Mouse (Mus musculus) urinary bladder, postnatal 14 days (tissue): ENCODE measurements around the gene Chn2.
A peak's percentile ranks its signal among the peaks of the same experiment; 100 is the strongest.

Source experiments
- DNase-seq: peaks from one replicate; pipeline ENCODE4 v3.0.0; 2021; ENCODE audit warnings: low spot score

Chn2 gene

DNA sequence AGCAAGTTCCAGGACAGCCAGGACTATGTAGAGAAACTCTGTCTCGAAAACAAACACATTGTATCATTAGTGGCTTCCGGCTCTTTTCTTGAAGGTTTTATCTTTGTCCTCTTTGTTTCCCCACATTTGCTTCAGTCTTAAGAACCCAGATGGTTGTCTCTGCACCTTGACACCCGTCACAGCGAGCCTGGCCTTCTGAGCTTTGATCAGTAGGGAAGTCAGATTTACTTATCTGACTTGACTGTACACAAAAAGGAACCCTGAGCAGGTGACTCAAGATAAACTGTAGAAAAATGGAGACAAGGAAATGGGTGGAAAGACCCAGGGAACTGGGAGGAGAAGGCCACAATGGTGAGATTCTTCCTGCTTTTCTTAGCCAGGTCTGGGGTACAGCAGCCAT lies 79.5 kb downstream of the Chn2 start:
- no peak for DNase-seq

DNA sequence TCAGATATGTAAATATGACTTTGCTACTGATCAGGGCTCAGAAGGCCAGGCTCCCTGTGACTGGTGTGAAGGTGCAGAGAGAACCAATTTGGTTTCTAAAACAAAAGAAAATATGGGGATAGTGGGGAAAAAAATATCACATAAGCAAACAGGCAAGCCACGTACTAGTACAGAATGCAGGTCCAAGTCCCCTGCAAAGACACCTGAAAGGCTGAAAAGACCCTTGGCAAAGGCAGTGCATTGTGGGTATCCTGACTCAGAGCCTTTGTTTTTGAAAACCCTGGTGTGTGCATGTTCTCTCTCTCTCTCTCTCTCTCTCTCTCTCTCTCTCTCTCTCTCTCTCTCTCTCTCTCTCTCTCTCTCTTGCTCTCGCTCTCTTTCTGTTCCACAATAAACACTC lies 80.1 kb downstream of the Chn2 start:
- no peak for DNase-seq

DNA sequence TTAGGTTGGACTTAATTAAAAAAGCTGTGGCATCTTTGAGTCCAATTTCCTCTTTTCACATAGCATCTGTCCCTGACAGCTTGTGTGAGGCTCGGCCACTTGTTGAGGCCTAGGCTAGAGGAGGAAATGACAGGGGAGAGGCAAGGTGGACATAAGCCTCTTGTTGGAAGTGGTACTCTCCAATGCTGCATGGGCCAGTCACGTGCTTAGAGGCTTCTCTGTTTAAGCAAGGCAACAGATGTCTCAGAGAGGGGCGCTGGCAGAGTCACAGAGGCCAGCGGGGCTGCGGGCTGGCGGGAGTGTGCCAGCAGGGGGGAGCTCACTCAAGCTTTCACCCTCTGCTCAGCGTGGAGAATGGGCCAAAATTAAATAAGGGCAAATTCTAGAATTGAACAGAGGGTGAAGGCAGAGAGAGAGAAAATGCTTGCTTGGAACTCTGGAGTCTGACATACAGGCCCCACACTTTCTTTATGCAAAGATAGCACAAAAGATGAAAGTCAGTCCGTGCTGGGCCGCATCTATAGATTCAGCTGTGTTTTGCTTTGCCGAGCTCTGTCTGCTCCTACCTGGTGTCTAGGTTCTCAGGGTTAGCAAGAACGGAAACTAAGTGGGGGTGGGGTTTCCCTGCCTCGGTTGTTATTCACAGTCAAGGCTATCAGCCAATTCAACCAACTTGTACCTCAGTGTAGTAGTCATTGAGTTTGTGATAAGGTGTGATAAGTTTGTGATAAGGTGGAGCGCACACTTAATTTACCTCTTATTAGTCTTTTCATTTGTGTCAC lies 80.7 kb downstream of the Chn2 start:
- DNase-seq: no peak

DNA sequence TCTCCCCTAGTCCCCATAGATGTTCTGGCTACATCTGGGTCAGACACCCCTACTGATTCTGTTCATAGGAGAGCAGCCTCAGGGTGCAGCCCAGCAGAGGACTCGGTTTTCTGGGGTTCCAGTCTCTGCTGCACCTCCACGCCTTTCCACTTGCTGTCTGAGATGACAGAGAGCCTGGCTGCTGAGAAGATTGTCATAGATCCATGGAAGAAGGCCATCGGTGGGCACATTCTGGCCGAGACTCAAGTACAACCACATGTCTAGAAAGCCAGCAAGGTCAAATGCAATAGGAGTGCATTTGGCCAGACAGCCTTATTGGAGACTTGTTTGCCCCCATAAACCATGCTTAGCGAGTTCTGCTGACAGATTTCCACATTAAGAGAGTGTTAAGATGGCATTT lies 81.5 kb downstream of the Chn2 start:
- no peak for DNase-seq

DNA sequence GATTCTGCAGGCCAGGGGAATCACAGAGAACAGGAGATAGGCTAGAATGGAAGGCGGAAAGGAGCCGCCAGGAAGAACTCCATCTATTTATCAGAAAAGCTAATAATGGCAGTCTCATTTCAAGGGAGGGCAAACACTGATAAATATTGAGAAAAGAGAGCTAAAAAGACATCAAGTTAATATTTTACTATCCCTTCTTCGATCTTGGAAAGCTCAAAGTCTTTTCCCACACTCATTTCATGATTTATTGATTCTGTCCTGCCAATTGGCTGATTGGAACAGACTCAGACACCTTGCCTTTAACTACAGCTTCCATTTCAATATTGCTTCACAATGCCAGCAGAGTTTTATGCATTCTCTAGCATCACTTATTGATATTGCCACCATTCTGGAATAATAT lies 85.2 kb downstream of the Chn2 start:
- DNase-seq: no peak

DNA sequence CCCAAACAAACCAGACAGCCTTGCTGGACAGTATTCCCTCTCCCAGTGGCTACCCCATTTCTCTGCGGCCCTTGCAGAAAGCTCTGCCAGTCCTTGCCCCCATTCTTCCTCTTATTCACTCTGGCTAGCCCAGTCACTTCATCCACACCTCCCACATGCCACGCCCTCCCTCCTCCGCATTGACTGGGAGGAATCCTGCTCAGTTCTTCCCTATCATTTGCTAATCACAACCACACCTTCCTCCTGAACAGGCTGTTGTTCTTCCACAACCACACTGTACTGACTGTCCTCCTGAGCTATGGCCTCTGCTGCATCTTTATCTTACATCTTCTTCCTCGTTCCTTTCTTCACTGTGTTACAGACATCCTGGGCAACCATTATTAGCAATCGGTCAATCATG lies 86.2 kb downstream of the Chn2 start:
- DNase-seq: peak; percentile 28

DNA sequence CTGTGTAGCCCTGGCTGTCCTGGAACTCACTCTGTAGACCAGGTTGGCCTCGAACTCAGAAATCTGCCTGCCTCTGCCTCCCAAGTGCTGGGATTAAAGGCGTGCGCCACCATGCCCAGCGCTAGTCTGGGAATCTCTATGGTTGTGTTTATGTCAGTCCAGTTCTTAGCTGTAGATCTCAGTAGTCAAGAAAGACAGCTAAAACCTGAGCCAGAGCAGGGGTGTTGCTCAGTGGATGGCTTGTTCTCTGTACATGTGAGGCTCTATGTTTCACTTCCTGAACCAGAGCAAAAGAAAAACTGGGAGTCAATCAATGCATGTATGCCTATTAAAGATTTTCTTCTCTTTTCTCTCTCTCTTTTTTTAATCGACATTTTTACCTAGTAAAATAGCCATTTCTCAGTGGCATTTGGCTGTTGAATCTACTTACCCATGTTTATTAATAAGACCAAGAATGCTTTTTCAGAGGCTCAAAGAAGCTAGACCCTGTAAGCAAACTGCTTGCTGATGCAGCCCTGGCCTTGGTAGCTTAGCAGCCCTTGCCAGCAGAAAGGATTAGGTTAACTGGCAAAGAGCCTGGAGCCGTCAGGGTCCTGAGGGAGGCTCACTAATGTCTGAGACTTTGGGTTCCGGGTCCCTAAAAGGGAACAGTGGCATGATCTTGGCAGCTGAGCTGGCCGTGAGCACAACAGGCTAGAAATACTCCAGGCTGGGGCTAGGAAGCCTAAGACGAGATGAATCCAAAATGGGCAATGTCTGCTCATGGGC lies 87.1 kb downstream of the Chn2 start:
- DNase-seq: peak; percentile 26

DNA sequence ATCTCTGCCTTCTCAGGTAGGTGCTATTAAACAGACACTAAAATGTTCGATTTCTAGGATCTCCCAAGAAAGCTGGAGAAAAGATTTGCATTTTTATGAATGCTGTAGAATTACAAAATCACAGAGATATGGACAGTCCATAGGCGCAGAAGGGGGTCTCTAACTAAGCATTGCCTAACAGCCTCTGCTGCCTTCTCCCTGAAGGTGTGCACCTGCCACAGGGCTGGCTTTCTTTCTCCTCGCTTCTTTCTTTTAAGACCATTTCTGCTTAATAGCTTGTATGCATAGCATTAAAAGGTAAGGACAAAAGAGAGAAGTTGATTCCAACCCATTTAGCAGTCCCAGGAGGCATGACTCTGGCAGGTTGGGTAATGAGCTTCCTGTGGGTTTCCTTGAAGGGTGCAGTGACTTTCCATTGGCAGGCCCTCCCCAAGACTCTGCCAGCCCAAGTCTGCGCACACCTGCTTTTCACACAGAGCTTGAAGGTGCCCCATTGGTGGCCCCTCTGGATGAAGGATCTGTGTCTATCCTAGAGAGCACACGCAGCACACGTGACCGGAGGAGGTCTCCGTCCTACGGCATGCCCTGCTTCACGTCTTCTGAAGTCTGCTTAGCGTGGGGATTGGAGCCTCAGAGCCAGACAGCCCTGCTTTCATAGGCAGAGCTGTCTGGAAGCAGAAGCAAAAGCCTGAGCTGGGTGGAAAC lies 87.8 kb downstream of the Chn2 start:
- no peak for DNase-seq

DNA sequence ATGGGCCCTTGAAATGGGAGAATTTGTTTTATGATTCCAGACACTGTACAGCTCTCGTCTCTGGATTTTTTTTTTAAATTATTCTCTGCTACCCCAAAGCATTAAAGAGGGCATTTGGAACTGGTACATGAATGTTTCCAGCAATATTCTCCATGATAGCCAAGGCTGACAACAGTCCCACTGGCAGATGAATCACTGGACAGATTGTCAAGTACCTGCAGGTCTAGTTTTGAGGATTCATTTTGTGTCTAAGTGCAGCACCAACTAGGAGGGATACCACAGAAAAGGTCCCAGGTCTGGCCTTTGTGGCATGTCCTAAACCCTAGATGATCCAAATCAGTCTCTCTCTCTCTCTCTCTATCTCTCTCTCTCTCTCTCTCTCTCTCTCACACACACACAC lies 89.3 kb downstream of the Chn2 start:
- no peak for DNase-seq

DNA sequence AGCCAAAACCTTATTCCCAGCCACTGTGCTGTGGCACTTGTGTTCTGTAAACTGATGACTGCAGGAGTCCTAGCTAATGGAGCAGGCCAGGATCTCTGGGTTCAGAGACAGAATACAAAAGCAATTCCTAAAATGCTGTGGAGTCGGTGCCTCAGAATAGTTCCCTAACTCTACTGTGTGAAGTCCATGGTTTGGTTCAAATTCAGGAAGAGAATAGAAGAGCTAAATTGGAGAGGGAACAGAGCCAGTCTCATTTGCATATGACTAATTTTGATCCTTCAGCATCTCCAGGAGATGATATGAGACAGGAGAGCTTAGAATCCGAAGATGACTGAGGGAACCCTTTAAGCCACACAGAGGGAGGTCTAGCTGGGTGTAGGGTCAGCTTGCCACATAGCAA lies 90.2 kb downstream of the Chn2 start:
- no peak for DNase-seq

DNA sequence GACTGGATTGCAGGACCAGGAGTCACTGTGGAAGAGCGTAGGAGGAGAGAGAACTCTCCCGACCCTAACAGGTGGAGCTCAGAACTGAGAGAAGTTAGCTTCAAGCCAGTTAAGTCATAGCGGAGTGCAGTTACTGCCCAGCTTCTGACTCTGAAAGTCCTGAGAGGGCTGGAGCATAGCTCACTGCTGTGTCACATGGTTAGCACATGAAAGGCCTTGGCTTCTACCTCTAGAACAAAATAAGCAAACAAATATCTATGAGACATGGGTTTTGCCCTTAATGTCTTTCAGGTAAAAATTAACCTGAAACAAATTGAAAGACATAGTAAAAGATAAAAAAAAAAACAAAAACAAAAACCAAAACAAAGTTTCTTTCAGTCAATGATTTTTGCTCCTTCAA lies 91.5 kb downstream of the Chn2 start:
- no peak for DNase-seq

DNA sequence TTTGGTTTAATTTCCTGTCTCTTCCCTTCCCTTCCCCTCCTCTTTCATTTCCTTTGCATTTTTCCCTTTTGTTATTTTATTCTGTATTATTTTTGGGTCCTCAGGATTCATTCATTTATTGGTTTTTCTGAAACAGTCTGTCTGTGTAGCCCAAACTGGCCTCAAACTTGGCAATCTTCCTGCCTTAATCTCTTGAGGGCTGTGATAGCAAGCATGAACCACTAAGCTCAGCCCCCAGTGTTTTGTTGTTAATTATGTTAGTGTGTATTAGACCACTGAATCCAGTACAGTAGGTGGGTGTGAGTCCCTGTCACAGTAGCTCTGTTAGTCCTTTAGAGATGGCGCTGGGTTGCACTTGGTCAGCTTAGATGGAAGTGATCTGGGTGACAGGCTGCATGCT lies 93.2 kb downstream of the Chn2 start:
- no peak for DNase-seq

DNA sequence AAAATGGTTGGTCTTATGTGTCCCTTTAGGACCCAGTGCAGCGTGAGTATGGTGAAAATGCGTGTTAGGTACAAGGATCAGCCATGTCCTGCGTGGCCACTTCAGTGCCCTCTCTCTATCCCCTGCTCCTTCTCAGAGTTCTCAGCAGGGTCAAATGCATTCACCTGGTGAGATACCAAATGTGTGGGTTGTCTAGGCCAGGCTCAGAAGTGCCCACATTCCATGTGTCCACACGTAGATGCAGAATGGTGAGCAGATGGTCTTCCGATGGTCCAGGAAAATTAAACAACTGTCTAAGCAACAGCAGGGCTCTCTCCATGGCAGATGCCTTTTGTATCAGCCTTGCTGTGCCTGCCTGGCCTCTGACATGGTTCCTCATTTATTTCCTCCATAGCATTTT lies 93.9 kb downstream of the Chn2 start:
- no peak for DNase-seq

DNA sequence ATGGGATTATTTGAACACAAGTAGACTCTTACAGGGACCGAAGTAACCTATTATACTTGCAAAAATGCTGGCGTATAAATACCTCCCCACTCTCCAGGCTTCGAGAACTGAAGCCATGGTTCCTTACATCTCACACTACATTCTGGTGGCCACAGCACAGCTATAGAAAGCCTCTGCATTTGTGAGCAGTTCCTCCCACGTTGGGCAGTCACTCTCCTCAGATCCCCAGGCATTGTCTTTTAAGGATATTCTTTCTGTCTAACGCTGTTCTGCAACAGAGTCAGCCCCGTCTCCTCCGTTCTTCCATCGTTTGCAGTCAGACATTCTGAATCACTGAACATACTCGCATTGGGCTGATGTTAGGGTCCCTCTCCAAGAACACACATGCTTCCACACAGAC lies 98.8 kb downstream of the Chn2 start:
- no peak for DNase-seq

DNA sequence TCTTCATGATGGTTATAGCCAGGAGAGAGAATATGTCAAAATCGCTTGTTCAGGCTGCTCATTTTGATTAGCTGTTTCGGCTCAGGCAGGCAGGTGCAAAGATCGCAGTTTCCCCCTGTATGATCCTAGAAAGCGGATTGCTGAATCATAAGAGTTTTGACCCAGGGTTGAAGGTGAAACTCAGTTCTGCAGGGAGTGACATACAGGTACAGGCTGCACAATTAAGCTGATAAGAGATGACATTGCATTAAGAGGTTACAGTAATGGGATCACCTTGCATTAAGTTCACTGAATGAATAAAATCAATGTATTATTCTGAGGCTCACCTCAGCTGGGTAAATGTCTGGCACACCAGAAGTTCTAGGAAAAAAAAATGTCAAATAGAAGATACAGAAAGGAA lies 101.1 kb downstream of the Chn2 start:
- no peak for DNase-seq

DNA sequence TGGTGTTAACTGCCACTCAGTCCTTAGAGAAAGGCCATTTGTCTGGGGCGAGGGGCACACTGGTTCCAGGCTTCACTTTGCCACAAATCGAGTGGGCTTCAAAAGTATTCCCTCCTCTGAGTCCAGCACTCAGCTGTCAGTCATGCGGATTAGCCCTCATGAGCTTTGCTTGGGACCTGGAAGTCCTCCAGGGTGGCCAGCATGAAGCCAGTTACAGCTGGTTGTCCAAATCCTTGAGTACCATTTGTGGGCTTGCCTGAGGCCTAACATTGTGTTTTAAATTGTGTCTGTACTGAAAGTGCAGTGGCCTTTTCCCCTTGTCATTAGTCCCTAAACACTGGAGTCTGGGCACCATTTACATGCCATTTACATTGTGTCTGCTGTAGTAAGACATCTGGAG lies 101.8 kb downstream of the Chn2 start:
- no peak for DNase-seq

DNA sequence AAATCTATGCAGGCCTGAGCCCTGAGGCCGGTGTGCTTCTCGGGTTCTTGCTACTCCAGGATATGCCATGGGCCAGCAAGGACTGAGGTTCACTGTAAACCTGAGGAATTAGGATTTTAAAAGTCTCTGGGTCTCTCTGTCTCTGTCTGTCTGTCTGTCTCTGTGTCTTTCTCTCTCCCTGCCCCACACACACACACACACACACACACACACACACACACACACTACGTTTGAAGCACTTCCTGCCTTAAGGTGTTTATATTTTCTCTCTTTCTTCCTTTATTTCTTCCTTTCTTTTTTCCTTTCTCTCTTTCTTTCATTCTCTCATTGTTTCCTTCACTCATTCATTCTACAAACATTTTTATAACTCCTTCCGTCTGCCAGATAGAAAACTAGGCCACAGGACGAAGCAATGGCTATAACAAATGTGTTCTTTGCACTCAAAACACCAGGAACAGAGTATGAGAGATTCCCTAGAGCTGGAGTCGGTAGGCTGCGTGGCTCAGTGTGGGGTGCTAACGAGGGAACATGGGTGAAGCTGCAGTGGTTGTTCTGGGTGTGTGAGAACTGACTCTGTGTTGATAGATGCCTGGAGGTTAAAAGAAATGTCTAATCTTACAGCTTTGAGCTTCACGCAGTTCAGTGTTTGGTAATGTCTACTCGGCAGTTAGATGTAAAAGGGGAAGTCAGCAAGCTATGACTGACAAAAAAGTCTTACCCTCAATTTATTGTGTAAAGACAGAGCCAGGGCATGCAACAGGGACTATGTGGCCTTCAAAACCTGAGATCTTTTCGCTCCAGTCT lies 103.7 kb downstream of the Chn2 start:
- DNase-seq: no peak

DNA sequence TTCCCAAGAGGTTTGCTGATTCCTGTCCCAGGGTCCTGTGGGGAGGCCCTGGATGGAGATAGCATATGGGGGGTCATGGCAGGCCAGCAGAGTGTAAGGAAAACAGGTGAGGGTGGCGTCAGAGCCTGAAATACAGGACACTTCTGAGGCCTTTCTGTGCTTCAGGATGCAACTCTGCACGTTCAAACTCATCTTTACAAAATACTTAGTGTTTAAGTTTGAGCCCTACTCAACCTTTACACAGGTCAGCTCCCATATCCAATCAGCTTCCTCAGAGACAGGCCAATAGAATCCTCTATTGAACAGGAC lies 104.3 kb downstream of the Chn2 start:
- DNase-seq: no peak

DNA sequence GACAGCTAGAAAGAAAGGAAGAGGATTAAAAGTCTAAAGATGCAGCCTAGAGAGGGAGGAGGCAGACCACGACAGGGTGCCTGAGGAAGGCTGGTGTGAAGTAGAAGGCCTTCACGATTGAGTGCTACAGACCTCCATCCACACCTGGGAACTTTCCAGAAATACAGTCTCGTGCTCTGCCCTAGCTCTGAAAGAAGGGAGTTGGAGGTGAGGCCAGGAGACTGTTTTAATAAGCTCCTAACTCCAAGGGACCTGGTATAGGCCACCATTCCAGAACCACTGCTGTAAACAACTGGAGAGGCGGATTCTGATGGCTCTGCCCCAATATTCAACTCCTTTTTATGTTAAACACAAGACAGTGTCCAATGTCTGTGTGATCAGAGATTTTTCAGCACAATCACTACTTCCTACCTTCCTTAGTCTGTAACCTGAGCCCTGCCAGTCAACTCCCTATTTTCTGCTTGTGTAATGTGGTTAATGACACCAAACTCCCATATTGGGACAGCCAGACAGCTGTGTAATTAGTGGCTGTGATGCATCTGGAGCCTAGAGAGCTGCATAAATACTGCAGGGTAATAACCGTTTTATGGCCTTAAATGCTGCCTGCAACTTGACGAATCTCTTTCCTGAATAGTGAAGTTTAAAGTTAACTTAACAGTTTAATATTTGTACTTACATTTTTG lies 109.6 kb downstream of the Chn2 start:
- no peak for DNase-seq

DNA sequence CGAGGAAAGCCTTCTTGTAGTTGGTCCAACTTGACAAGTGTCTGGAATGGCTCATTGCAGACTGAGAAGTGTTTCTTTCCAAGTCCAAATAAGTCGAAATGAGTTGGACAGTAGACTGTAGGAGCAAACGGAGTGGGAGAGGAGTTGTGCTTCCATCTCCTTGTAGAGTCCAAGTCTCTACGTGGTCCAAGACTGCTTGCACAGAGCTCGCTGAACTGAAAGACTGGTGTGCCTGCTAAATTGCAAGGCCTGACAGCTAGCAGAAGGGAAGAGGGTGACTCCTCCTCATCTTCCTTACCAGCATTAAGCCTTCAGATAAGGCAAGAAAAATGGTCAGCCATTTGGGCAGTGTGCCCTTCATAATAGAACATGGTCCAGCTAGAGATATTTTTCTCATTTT lies 111.5 kb downstream of the Chn2 start:
- peak; percentile 8 for DNase-seq

DNA sequence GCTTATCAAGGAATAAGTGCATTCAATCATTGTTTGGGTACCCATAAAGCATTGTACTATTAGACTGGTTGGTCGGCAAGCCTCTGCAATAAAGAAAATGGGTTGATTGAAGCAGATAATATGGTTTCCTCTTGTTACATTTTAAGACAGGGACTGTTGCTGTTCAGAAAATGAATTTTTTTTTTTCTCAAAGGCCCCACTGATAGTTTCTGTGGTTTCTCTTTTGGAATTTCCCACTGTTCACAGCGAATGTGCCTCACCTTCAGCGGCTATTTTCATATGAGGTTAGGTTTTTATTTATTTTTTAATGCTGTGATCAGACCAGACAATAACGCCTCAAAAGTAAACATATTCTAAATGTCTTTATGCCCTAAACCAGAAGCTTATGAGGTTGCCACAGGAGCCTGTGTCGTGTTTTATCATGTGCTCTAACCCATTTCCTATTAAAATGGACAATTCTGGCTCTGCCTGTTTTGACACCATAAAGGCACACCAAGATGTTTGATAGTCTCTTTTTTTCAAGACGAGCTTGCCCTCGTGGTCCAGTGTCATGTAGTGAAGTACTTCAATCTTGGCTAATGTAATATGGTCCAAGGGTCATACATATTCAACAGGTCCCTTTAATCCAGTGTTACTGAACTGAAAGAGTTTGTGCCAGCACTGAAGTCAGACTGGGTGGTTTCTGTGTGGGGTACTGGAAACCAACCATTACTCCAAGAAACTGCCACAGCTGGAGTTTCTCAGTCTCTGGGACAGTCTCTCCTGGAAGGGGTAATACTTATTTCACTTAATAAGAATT lies 112.3 kb downstream of the Chn2 start:
- DNase-seq: no peak
